Mouse (Mus musculus): Measurements from ENCODE around the gene Gm28047.

DNA sequence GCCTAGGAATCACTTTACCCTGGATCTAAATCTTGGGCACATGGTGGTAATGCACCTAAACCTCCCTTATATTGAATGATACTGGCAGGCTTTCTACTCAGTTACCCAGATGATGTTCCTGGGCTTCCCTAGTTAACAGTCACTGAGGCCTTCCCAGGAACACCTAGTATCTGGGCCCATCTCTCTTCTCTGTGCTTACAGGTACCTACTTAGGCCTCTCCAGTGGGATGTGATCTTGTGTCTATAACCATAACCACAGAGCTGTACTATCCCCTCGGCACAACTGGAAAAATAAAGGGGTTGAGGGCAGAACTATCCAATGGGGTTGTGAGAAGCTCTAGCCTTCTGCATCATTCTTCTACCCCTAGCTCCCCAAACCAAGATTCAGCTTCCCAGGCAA is 118.0 kb downstream of the Gm28047 start:
- TF ChIP-seq CTCF (IDR thresholded peaks at IDR 0.05; ENCODE audit: low read depth) = no peak
- TF ChIP-seq EP300 (IDR thresholded peaks at IDR 0.05; ENCODE audit: low read depth) = no peak
